Mouse (Mus musculus): Measurements from ENCODE around the gene Trim31.

- no peak for TF ChIP-seq USF1 (IDR thresholded peaks at IDR 0.05; ENCODE audit: low read depth, low read length)
- TF ChIP-seq GABPA (IDR thresholded peaks at IDR 0.05; ENCODE audit: low read depth, low read length) = no peak
- TF ChIP-seq ELF1 (IDR thresholded peaks at IDR 0.05; ENCODE audit: low read depth, low read length) = no peak
- no peak for TF ChIP-seq KAT2A (conservative IDR thresholded peaks at IDR 0.05; ENCODE audit: low read depth, low read length)
- no peak for TF ChIP-seq MAX (IDR thresholded peaks at IDR 0.05; ENCODE audit: low read length)
- TF ChIP-seq JUND (IDR thresholded peaks at IDR 0.05; ENCODE audit: low read depth, low read length) = no peak
- no peak for TF ChIP-seq NELFE (IDR thresholded peaks at IDR 0.05; ENCODE audit: low read depth, low read length)
- no peak for TF ChIP-seq EP300 (IDR thresholded peaks at IDR 0.05; ENCODE audit: low read depth in 1 of 2, low read length in 2 of 2)
- TF ChIP-seq ZMIZ1 (IDR thresholded peaks at IDR 0.05; ENCODE audit: low read depth, low read length) = no peak
- TF ChIP-seq TAL1 (IDR thresholded peaks at IDR 0.05; ENCODE audit: low read length) = no peak
- no peak for TF ChIP-seq MXI1 (IDR thresholded peaks at IDR 0.05; ENCODE audit: low read depth, low read length)
- no peak for TF ChIP-seq GATA1 (IDR thresholded peaks at IDR 0.05; ENCODE audit: low read depth, low read length)
Observed at GRCm38 (mm10) chr17:36890073-36890903, 7.6 kb upstream of the Trim31 start, which contains the start of gene Trim40.

Measured in MEL (cell line).